Mouse (Mus musculus) v-Abl transformed pro-B cells (cell line): ENCODE data around the gene Trmt5.

Experiments used
- in situ Hi-C, 2 experiments: fragments of 400-800 bp; cut with MboI; formaldehyde crosslinking; loops; one replicate each; pipeline ENCODE4 v1.15.1; 2025; ENCODE audit not compliant: unreplicated experiment in 2 of 2

The Trmt5 gene

DNA sequence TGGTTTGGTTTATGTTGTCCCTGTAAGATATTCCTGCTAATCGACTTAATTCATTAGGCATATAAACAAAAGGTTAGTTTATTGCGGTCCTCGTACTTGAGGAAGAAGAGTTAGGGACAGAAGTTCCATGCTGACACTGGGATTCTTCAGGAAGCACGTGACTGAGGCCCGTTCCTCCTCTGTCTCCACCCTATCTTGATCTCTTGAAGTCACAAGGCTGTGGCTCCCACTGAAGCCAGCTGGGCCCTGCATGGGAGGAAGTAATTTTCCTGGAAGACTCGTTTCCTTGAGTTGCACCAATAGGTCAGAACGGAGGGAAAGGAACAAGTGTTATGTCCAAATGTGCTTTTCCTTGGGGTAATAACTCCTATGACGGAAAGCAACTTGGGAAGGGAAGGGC lies 1.1 kb upstream of the Trmt5 start:
- in situ Hi-C loops = loop anchor here (5.0 to 10.0 kb wide), 2 partner anchors 163 to 165 kb away; partner anchors contain the start of gene Mnat1 (in 2 of the 2)

DNA sequence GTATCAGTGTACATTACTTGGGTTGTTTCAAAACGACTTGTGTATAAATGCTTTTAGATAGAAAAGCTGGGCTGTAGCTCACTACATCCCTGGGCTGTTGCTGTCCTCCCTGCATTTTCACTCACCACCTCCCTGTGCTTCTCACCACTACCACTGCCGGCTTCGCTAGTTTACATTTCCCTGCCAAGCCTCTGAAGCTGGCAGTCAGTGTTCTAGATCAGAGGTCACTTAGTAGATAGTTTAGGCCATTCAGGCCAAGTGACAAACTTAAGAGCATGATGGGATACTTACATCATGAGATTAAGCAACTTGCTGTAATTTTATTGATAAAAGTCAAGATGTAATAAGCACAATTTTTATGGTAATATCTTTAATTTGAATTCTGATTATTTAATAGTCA lies 11.6 kb downstream of the Trmt5 start:
- in situ Hi-C loops = no loop called here

DNA sequence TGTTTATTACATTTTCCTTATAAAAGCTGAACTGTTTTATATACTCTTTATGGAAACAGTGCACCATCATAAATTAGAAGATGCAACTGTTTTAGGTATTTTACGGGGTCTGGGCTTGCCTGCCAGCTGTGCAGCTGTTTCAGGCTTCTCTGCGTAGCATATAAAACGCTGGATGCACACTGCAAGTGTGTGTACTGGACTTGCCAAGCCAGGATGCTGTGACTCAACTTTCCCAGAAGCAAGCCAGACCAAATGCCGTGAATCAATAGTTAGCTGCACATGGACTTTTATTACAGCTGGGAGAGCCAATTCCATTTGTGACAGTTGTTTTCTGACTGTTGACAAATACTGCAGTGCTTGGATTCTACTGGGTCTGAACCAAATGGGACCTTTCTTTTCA lies 16.6 kb downstream of the Trmt5 start:
- in situ Hi-C loops = no loop called here

DNA sequence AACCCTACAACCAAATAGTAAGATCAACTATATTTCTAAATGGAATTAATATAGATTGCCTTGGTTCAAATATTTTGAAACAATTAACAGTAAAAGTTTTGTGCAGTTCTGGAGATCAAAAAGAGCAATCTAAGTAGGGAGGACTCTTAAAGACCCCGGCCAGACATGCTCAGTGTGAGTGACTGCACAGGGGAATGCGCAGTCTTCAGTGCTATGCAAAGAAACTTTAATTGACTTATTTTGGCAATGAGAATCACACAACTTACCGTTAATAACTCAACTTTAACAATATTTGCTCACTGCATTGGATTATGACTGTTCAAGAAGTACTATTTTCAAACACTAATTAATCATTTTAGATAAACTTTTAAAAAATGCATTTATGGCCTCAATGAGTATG lies 17.0 kb downstream of the Trmt5 start:
- in situ Hi-C loops = no loop called here

DNA sequence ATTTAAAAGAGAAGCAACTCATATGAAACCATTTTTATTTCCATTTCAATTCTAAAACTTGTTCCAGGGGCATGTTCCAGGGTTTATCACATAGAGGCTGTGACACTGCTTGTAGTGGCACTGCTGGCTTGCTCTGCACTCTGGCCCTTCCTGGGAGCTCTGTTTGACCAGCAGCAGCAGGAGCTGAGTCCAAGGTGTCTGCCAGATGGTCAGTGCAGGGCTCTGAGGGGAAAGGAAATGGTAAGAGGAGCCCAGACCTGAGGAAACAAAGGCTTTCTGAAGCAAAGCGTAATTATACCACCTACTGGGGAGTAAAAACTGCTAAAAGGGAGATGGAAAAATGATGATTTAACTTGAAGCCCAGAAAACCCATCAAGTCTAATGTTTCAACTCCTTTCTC lies 18.0 kb downstream of the Trmt5 start:
- in situ Hi-C loops = no loop called here

DNA sequence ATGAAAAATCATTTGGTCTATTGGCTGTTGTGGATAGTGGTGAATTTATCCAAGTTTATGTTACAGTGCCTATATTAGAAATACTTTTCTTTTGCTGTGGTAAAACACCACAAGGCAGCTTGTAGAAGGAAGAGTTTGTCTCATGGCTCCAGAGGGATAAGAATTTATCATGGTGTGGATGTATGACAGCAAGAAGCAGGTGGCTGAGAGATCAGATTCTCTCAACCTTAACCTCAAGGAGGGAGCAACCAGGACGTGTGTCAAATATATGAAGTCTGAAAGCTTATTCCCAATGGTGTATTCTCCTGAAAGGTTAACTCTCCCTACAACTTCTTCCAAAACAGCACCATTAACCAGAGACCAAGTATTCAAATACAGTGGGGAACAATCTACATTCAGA lies 19.9 kb downstream of the Trmt5 start:
- in situ Hi-C loops = no loop called here

DNA sequence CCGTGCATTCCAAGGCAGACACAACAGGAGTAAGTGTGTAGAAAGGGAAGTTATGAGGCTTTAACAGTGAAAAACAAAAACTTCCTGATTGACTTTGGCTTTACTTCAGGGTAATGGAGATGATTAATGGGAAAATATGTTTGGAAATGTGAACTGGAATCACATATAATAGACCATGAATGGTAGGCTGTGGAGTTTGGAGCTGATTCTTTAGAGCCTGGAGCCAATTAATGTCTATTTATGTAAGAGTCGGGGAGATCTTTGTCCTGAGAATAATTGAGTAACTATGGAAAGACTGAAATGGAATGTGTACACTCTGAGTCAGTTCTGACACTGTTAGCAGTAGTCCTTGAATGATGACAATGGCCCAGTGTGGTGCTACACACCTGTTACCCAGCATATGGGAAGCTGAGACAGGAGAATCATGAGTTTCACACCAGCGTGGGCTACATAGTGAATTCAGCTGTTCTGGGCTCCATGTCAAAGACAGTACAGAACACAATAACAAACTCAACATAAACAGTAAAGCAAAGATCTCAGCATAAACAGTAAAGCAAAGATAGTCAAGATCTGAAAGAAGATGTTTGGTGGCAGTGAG lies 21.0 kb downstream of the Trmt5 start:
- in situ Hi-C loops = no loop called here

DNA sequence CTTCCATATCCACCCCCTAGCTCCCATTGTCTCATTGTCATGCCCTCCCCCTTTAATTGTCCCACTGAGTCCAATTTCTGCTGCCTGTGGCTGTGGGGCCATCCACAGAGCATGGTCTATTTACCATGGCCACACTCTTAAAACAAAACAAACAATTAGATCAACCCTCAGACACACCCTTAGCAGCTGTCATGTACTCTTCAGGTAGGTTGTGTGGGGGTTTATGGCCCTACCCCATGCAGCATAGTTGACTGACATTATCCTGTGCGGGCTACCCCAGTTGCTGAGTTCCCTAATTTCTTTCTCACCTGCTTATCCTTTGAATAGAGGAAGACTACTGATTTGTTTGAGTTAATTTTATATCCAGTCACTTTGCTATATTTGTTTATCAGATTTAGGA lies 26.2 kb downstream of the Trmt5 start:
- in situ Hi-C loops = no loop called here

DNA sequence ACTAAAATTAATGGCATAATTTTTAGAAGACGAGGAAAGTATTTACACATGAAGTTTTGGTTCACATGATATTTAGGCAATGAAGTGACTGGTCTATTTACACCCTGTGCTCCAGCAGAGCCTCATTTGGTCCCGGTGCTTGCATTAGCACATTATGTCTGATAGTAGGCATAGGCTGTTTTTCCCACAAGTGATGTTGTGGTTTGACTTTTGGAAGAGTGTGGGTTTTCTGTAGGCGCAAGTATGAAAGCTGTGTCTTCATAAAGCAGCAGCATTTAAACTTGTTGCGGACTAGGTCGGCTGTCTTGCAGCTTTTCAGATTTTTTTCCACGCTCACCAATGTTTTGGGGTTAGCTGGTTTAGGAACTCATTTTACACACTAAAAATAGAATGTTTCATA lies 27.2 kb downstream of the Trmt5 start:
- in situ Hi-C loops = no loop called here

DNA sequence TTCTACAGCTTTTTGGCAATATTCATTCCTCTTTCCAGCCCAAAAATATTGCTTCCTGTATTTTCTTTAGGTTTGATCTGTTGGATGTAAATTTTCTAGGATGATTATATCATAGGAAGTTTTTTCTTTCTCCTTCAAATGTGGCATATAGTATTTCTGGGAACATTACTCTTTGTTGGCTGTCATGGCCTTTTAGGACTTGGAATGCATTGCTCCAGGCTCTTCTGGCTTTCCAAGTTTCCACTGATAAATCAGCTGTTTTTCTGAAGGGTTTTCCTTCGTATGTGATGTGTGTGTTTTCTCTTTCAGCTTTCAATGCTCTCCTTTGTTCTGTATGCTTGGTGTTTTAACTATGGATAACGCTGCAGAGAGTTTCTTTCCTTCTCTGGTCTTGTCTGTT lies 31.5 kb downstream of the Trmt5 start:
- in situ Hi-C loops = no loop called here

DNA sequence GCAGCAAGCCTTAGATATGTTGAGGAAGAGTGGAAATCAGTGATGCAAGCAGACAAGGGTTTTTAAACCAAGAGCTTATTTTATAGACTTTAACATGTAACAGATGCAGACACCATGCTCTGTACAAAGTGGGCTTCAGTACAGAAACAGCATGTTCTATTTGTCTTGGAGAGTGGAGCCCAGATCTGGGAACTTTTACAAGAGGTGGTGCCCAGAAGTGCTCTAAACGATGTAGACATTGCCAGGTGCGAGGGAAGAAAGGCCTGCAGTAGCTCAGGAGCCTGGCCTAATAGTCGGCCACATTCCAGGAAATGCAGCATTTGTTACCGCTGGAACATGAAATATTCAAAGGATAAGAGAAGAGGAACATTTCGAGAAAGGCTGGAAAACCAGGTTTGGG lies 40.8 kb downstream of the Trmt5 start:
- in situ Hi-C loops = no loop called here

DNA sequence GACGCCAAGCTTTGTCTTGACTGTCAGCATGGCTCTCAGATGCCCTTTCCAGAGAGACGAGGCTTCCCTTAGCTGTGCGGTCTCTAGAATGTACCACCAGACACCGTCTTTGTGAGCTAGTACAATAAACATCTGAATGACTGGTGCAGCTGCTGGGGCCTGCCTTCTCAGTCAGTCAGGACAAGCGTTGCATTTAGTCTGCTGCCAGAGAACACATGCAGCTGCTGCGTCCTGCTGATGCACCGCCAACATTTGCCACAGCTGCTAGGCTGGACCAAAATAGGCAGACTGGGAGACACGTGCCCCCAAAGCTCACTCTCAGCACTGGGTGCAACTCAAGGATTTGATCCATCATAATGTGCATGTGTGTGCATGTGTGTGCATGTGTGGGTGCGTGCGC lies 44.5 kb downstream of the Trmt5 start:
- in situ Hi-C loops = no loop called here

DNA sequence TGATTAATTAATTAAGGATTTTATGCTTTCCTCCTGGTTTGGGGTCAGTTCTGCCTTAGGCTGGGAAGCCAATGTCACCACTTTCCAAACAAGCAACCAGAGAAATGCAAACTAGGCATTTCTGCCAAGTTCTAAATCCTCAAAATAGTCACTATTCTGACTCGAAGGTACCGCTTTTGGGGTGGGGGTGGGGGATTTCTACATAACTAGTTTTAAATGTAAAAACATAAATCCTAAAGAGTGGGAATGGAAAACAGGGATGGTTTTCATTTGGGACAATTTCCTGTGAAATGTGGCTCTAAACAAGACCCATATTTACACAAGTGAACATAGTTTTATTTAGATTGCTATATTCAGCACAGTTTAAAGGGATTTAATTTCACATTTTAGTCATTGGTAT lies 53.9 kb downstream of the Trmt5 start:
- in situ Hi-C loops = no loop called here

DNA sequence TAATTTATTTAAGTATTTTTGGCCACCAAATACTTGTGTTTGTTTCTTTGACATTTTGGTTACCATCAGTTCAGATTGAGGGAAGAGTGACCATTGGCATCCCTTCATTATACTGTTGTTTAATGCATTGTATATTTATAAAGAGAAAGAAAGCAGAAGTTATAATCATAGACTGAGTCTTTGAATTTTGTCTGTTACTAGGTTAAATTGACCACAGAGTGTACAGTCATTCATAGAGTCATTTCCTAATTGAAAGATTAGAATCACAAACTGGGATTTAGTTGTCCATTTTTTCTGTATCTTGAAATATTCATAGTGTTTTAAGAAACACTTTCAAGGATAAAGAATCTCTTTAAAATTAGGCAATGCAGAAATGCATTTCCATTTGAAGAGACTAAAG lies 55.0 kb downstream of the Trmt5 start:
- in situ Hi-C loops = no loop called here

DNA sequence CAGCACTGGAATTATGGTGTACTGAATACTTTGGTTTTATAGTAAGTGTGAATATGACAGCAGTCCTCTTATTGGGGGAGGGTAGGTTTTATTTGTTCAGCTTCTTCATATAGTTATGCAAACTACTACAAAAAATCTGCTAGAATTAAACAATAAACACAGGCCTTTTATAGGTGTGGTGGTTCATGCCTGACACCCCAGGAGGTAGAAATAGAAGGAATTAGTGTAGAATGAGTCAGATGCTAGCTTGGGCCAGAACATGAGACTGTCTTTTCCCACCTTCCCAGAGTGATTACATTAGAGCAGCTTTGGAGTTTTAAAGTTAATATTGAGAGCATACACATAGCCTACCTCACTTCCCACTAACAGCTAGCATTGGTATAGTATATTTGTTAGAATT lies 56.3 kb downstream of the Trmt5 start:
- in situ Hi-C loops = no loop called here
